Mouse (Mus musculus) MN1 (cell line): Measurements from ENCODE around the gene Sept6.
A peak's percentile ranks its signal among the peaks of the same experiment; 100 is the strongest.

Experiments used
- DNase-seq: peaks from one replicate; pipeline ENCODE4 v3.0.0-alpha.2; 2016; ENCODE audit warnings: low spot score

The Sept6 gene

DNA sequence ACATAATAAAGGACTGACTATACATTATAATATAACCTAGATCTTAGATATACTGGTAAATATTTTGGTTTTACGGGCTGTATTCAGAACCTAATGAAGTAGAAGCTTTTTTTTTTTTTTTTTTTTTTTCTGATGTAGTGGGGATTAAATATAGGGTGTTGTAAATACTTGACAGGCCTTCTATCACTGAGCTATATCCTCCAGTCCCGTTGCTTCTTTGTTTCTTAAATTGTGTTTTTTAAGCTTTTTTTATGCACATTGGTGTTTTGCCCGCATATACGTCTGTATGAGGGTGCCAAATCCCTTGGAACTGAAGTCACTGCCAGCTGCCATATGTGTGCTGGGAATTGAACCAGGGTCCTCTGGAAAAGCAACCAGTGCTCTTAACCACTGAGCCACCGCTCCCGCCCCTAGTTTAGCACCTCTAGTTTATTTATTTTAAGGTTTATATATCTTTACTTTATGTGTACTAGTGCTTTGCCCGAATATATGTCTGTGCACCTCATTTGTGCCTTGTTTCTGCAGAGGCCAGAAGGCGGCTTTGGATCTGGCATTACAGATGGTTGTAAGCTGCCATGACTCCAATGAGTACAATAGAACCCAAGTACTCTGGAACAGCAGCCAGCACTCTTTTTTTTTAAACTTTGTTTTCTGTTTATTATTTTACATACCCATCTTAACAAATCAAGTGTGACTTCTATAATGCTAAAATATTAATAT lies 126.8 kb downstream of the Sept6 start:
- DNase-seq, result no peak

DNA sequence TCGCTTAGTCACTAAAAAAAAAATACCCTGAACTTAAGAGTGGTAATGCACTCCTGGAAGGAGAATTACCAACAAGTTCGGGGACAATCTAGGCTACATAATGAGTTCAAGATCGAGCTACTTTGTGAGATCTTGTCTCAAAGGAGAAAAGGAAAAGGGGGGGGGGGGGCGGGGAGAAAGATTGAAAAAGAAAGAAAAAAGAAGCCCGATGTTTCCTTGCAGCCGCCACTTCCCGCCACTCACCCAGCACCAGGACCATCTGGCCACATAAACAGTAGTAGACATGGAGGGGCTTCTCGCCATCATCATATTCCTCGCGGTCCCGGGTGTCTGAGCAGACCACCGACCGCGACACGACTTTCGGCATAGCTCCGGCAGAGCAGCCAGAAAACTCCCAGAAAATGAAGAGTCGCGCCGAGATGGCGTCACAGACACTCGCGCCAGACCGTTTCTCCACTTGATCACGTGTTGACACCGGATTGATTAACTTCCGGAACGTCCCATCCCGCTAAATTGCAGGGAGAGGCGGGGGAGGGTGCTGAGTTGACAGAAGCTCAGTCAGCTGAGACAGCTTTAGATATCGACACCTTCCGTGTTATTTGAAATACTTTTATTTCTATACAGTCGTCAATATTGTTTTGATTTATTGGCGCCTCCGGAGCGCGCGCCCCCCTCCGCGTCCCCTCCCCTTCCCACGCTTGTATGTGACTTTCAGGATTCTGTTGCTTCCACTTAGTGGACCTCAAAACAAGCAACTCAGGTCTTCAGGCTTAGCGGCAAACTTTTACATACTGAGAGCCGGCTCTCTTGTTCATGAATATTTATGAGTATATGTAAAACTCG lies 127.6 kb downstream of the Sept6 start:
- peak; percentile 77 for DNase-seq
